Mouse (Mus musculus) right cerebral cortex, adult 2 months (tissue): ENCODE measurements around the gene Itk.
A peak's percentile ranks its signal among the peaks of the same experiment; 100 is the strongest.

Source experiments
- DNase-seq, 2 experiments: peaks; one replicate each; pipeline ENCODE4 v3.0.0; 2021 to 2022; ENCODE audit warnings: low spot score in 2 of 2

The Itk gene

GRCm38 (mm10) chr11:46308271-46308974 is 80.9 kb downstream of the Itk start:
- DNase-seq: no peak

GRCm38 (mm10) chr11:46307768-46308167 is 81.5 kb downstream of the Itk start:
- no peak for DNase-seq

- no peak for DNase-seq
Observed at GRCm38 (mm10) chr11:46306776-46307175, 82.5 kb downstream of the Itk start.

GRCm38 (mm10) chr11:46305881-46306520 is 83.3 kb downstream of the Itk start:
- no peak for DNase-seq

- DNase-seq: no peak
Observed at GRCm38 (mm10) chr11:46304864-46305710, 84.2 kb downstream of the Itk start.

GRCm38 (mm10) chr11:46304093-46304492 is 85.2 kb downstream of the Itk start:
- no peak for DNase-seq

- DNase-seq: no peak
Observed at GRCm38 (mm10) chr11:46302471-46302870, 86.8 kb downstream of the Itk start.

- peak; percentile 69 to 78 for DNase-seq
Observed at GRCm38 (mm10) chr11:46301579-46302248, 87.6 kb downstream of the Itk start.

GRCm38 (mm10) chr11:46299901-46300300 is 89.4 kb downstream of the Itk start:
- DNase-seq: peak in 1 of 2 experiments; percentile 46

- peak in 1 of 2 experiments; percentile 59 for DNase-seq
Observed at GRCm38 (mm10) chr11:46298889-46299785, 90.2 kb downstream of the Itk start.

GRCm38 (mm10) chr11:46294390-46294789 is 94.9 kb downstream of the Itk start:
- no peak for DNase-seq

- DNase-seq: no peak
Observed at GRCm38 (mm10) chr11:46293491-46293890, 95.8 kb downstream of the Itk start.

- DNase-seq: no peak
Observed at GRCm38 (mm10) chr11:46290988-46291405, 98.3 kb downstream of the Itk start.

GRCm38 (mm10) chr11:46289561-46289960 is 99.8 kb downstream of the Itk start:
- no peak for DNase-seq

- no peak for DNase-seq
Observed at GRCm38 (mm10) chr11:46289022-46289421, 100.3 kb downstream of the Itk start.

GRCm38 (mm10) chr11:46288091-46288490 is 101.2 kb downstream of the Itk start:
- DNase-seq: no peak

- no peak for DNase-seq
Observed at GRCm38 (mm10) chr11:46286803-46287202, 102.5 kb downstream of the Itk start.

GRCm38 (mm10) chr11:46283800-46284199 is 105.5 kb downstream of the Itk start:
- peak in 1 of 2 experiments; percentile 69 for DNase-seq

- peak in 1 of 2 experiments; percentile 34 for DNase-seq
Observed at GRCm38 (mm10) chr11:46282612-46283011, 106.7 kb downstream of the Itk start.

- DNase-seq: no peak
Observed at GRCm38 (mm10) chr11:46278709-46279108, 110.6 kb downstream of the Itk start.

GRCm38 (mm10) chr11:46278140-46278539 is 111.2 kb downstream of the Itk start:
- no peak for DNase-seq
